Mouse (Mus musculus) gastrocnemius, adult 2 months (tissue): Measurements from ENCODE around the gene Tvp23b. TPM values are rescaled to one million over a fixed set of nuclear protein-coding genes. Genes with fewer than 3 reads are reported as not detected.
A peak's percentile ranks its signal among the peaks of the same experiment; 100 is the strongest.

Experiments used
- DNase-seq: peaks from one replicate; pipeline ENCODE4 v3.0.0; 2022
- H3K27ac ChIP-seq: fragments of 200-600 bp; 2 replicates; pipeline ENCODE4 v1.8.1; 2022; ENCODE audit warnings: mild to moderate bottlenecking
- H3K4me3 ChIP-seq: fragments of 200-600 bp; 2 replicates; pipeline ENCODE4 v1.8.1; 2022; ENCODE audit warnings: mild to moderate bottlenecking, moderate library complexity
- CTCF ChIP-seq: fragments of 200-600 bp; IDR thresholded peaks from 2 replicates; pipeline ENCODE4 v1.8.1; 2022; ENCODE audit warnings: antibody characterized with exemption, mild to moderate bottlenecking, moderate library complexity
- intact Hi-C: fragments of 180-260 bp; cut with DNase I; formaldehyde crosslinking; loops from one replicate; pipeline ENCODE4 v1.15.1; 2025
- total RNA-seq, 2 experiments: library from RNA; stranded (reverse); gene quantifications; 2 replicates each; pipeline ENCODE4 v1.2.3; 2021

The Tvp23b gene
- total RNA-seq, 2 experiments from 2014 or later = 4.5 to 7.6 TPM

DNA sequence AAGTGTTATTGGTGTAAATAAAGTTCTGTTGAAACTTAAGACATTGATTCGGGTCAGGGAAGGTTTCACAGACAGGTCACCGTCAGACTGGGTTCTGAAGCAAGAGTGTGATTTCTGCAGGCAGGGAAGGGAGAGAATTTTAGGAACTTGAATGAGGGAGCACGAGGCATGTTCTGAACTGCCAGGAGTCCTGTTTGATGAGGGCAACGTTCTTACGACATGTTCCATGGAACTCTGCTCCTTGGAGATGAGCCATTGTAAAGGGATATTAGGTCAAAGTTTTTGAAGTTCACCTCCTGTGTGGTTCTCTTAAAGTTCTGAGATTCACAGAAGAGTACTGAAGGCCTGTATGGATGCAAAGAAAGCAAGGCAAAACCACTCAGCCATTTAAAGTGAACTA is 51.9 kb downstream of the Tvp23b start:
- no peak overlapping the region for H3K4me3 ChIP-seq
- intact Hi-C loops = no loop called here
- DNase-seq = no peak
- peak overlapping the region; percentile 38; the same call in 1 of the 2 replicates for H3K27ac ChIP-seq
- no peak for TF ChIP-seq CTCF

DNA sequence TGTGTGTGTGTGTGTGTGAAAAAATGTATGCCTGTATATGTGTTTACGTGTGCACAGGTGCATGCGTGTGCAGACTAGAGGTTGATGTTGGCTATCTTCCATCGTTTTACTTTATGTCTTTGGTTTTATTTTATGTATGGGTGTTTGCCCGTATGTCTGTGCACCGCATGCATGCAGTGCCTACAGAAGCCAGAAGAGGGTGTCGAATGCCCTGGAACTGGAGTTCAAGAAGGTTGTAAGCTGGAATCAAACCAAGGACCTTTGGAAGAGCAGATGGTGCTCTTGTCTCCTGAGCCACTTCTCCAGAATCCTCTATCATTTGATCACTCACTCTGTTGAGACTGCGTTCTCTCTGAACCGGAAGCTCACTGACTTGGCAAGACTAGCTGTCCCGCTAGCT is 53.8 kb downstream of the Tvp23b start:
- TF ChIP-seq CTCF = peak; percentile 9; the same call in 1 of the 2 replicates
- intact Hi-C loops = no loop called here
- no peak overlapping the region for H3K4me3 ChIP-seq
- no peak for DNase-seq
- H3K27ac ChIP-seq = no peak overlapping the region

DNA sequence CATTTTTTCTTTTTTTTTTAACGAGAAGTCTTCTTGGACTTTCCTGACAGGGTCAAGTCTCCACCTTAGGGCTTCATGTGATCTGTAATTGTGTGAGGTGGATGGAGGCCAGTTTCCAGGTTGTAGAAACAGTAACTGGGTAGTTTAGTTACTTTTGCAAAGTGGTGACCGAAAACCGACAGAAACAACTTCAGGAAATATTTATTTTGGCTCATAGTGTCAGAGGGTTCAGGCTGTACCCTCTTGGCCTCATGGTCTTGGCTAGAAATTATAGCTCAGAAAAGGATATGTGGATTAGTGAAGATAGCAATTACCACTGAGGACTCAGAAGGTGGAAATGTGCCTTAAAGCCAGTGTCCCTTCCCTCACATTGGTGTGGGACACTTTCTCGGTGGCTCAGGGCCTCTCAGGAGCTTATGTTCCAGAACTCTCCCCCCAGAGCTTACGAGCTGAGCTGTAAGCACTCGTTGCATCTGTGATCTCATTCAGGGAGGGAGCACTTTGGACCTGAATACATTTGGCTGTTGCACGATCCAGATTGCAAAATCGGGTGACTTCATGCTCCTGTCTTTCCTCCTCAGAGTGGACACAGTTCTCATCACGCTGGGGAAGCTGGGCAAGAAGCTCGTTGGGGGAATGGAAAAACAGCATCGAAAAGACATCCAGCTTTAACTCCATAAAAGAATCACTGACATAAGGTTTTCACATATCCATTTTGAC is 55.7 kb downstream of the Tvp23b start:
- intact Hi-C loops = no loop called here
- TF ChIP-seq CTCF = no peak
- H3K4me3 ChIP-seq = no peak overlapping the region
- H3K27ac ChIP-seq = peak overlapping the region; percentile 71
- DNase-seq = peak; percentile 63

DNA sequence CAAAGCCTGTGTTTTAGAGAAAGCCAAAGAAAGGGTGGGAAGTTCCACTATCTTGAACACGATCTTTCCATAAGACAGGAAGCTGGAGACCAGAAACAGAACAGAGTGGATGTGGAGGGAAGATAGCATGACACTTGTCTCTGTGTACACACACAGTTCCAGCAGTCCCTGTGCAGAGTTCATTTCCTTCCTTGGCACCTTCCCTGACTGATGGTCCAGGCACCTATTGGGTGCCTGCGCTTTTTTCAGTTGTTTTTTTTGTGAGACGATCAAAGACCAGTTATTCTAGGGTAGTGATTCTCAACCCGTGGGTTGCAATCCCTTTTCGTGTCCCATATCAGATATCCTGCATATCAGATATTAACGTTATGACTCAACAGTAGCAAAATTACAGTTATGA is 58.7 kb downstream of the Tvp23b start:
- intact Hi-C loops = no loop called here
- no peak for DNase-seq
- H3K4me3 ChIP-seq = no peak overlapping the region
- H3K27ac ChIP-seq = peak overlapping the region; percentile 35; the same call in 1 of the 2 replicates
- no peak for TF ChIP-seq CTCF

DNA sequence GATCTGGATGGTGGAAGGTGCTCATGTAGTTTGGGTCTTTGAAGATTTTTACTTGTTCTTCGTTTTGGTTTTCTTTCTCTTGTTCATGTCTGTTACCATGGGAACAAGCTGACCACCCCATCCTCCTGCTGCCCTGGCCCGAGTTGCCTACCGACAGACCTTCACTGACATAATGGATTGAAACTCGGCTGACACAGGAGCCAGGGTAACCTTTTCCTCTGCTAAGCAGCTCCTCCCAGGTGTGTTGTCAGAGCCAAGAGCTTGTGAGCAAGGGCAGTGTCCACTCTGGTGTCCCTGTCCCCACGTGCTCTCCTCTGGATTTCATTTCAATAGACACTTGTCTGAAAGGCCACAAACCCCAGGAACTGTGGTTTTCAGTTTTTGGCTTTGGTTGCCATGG is 59.7 kb downstream of the Tvp23b start:
- TF ChIP-seq CTCF = no peak
- Histone ChIP-seq H3K27ac (0 out of 2 replicates have a peak overlapping the region, but pooled peaks have one; percentile 28), H3K4me3 (no peak overlapping the region)
- DNase-seq = no peak
- intact Hi-C loops = no loop called here

DNA sequence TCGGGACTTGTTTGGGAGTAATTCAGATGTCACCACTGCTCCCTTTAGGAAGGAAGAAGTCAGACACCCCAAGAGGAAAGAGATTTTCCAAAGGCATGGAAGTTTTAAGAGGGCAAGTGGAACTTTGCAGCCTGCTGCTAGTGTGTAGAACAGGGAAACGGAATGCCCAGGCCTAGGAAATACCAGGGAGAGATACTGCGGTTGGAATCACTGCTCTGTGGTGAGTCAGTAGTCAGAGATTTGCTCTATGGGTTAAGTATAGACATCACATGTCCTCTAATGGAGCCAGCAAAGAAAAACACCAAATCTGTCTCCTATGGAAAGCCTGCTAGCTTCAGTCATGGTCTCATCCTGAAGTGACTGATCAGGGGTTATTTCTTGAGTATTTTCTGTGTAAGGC is 60.9 kb downstream of the Tvp23b start:
- no peak for DNase-seq
- no peak overlapping the region for H3K27ac ChIP-seq
- intact Hi-C loops = no loop called here
- TF ChIP-seq CTCF = no peak
- H3K4me3 ChIP-seq = no peak overlapping the region

DNA sequence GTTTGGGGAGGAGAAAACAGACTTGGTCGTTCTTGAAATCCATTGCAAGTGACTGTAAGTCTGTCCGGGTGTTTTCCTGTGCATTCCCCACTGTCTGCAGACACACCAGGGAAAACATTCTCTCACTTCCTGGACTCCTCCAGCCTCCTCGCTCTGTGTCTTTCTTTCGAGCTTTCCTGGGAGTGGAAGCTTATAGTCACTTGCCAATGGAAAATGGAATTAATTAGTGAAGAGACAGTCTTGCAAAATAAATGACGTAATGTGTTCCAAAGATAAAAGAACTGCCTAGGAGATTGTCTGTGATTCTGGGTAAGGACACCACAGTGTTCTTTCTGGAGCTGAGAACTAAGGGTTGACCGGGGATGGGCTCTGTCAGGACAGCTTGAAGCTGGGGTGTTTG is 64.3 kb downstream of the Tvp23b start:
- Histone ChIP-seq H3K27ac (peak overlapping the region; percentile 46), H3K4me3 (no peak overlapping the region)
- intact Hi-C loops = no loop called here
- DNase-seq = no peak
- no peak for TF ChIP-seq CTCF

DNA sequence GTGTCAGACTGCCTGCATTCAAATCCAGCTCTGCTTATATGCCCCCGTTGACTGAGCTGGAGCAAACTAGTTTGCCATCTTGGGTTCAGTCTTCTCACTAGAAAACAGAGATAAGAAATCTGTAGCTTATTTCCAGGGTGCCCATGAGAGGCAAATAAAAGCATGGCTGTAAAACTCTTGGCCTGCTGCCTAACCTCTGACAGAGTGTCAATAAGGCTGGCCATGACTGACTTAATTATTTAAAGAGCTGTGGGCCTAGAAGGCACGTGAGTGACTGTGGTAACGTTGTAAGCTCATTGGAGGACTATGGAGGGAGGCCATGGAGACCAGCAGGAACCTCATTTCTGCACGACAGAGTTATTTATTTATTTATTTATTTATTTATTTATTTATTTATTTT is 66.3 kb downstream of the Tvp23b start:
- no peak for DNase-seq

DNA sequence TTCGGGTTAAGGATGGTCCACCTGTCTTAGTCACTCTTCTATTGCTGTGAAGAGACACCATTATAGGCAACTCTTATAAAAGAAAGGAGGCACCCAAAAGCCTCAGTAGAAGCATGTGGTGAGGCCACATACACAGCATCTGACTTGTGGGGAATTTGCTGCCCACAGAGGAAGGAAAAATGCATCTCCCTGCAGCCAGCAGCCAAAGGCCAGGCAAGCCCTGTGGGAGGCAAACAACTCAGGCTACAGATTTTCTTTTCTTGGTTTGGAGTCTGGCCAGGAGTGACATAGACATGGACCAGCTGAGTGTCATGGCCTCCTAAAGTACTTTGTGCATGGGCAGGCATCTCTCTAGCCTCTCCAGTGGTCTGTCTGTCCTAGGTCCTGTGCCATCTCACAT is 70.3 kb downstream of the Tvp23b start:
- TF ChIP-seq CTCF = no peak
- Histone ChIP-seq H3K4me3 (no peak overlapping the region), H3K27ac (0 out of 2 replicates have a peak overlapping the region, but pooled peaks have one; percentile 3)
- intact Hi-C loops = no loop called here
- DNase-seq = no peak

More for the DNA sequence above, 66.3 kb downstream of the Tvp23b start:
- no peak overlapping the region for H3K27ac ChIP-seq
- intact Hi-C loops = no loop called here
- no peak overlapping the region for H3K4me3 ChIP-seq
- TF ChIP-seq CTCF = no peak

DNA sequence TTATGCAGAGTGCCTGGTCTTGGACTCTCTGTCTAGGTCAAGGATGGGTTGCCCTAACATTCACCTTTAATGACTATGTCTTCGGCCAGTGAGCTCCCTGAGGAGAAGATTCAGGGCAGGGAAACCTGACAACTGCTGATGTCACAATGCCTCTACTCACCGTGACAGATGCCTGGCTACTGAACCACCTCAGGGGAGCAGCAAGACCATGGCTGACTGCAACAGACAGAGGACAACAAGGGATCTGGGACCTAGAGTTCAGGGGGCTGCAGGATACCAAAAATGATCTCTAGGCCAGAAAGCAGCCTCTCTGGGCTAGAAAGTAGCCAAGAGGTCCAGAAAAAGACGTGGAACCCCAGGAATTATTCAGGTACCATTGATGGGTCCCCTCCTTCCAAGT is 71.8 kb downstream of the Tvp23b start, which contains the start of gene Cdrt4:
TSS of gene Cdrt4 (plus strand) at position 182 of the 400 bp plus-strand sequence.
- no peak for DNase-seq
- no peak within 1 kb of the TSS for H3K27ac ChIP-seq
- intact Hi-C loops = no loop called here

DNA sequence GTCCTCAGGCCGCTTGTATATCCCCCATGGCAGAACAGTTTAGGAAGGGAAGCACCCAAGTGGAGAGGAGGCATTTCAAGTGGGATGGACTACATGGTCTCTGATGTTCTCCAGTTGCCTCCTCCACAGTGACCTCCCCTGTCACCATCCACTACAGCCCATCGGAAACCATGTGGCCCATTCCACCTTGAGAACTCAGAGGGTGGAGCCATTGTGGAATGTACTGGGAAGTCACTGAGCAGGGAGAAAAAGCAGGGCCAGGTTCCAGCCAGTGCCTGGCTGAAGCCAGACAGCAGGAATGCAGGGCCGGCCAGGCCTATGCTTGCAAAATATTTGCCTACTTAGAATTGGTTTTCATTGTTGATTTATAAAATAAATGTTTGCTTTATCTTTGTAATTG is 75.5 kb downstream of the Tvp23b start:
- peak; percentile 52 for DNase-seq
- intact Hi-C loops = no loop called here
- Histone ChIP-seq H3K27ac (peak overlapping the region; percentile 31; the same call in 1 of the 2 replicates), H3K4me3 (no peak overlapping the region)
- TF ChIP-seq CTCF = no peak

More for the DNA sequence above, 71.8 kb downstream of the Tvp23b start, which contains the start of gene Cdrt4:
- H3K4me3 ChIP-seq = no peak within 1 kb of the TSS
- no peak for TF ChIP-seq CTCF

DNA sequence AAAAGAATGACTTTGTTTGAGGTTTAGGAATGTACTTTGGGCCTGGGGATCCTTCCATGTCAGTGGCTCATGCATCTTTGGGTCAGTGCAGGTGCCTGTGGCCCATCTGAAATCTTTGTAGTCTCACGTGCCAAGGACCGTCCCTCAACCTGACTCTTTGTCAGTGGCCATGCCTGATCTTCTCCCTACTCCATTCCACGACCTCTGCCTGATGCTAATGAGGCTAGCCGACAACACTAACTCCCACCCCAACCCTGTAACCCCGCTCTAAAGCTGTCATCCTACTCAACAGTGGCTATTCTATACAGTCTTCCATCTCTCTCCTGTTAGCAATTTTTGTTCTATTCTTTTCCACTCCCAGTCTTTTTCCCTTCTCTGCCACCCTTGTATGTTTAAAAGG is 75.9 kb downstream of the Tvp23b start:
- Histone ChIP-seq H3K27ac (peak overlapping the region; percentile 31; the same call in 1 of the 2 replicates), H3K4me3 (no peak overlapping the region)
- intact Hi-C loops = no loop called here
- TF ChIP-seq CTCF = no peak
- no peak for DNase-seq

DNA sequence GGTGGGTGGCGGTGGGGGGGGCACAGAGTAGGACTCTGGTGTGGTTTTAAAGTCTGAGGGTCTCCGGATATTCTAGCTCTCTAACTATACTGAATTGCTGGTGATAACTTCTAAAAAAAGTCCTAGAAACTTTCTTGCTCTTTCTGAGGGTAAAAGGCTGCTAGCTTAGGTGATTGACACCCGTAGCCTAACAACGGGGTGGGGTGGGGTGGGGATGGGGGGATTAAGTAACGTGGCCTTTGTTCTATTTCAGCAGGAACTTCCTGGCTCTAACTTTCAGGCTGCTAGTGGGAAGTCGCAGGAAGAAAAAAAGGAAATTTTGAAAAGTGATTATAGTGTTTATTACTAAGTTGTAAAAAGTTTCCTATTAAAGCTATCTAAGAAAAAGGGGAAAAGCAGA is 76.5 kb downstream of the Tvp23b start:
- DNase-seq = no peak
- intact Hi-C loops = no loop called here
- no peak overlapping the region for H3K4me3 ChIP-seq
- TF ChIP-seq CTCF = no peak
- no peak overlapping the region for H3K27ac ChIP-seq
